Mouse (Mus musculus): Measurements from ENCODE around the gene Vmn2r83. TPM values are rescaled to one million over a fixed set of nuclear protein-coding genes. Genes with fewer than 3 reads are reported as not detected.

The Vmn2r83 gene
- polyA plus RNA-seq, 1 experiment = not detected

DNA sequence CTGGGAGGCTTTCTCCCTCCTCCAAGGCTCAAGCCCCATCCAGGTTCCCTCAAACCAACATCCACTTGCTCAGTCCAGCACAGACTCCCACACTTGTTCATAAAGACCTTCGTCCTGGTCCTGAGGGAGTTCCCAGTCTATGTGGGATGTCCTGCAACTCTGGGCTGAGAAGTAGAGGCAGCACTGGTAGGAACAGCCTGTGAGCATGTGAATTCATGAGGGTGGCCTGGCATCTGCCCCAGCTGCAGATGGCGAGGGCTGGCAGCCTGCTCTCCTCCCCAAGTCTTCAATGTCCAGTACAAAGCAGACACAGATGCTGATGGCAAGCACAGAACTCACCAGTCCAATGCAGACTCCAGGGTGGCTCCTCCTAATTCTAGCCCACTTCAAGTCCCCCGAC lies 69.8 kb downstream of the Vmn2r83 start:
- no peak for TF ChIP-seq POLR2A (IDR thresholded peaks at IDR 0.05; ENCODE audit: borderline replicate concordance, insufficient read depth, low read length)
- no peak for TF ChIP-seq CTCF (IDR thresholded peaks at IDR 0.05; ENCODE audit: borderline replicate concordance, insufficient read depth, low read depth, low read length)
- WGBS = 52% methylated on average over 3 of the region's 3 CpGs
- Histone ChIP-seq H3K4me1 (ENCODE audit: control insufficient read depth, insufficient read depth, low read length) (peaks cover 8% of the 10 kb centered on the region), H3K27ac (ENCODE audit: insufficient read depth, low read length) (no peak overlapping the region), H3K27me3 (ENCODE audit: control insufficient read depth, insufficient read depth, low read length) (no peaks in the 10 kb centered on the region), H3K4me3 (replicated peaks; ENCODE audit: insufficient read depth, low read depth, low read length) (no peak overlapping the region)
- no peak for DNase-seq

DNA sequence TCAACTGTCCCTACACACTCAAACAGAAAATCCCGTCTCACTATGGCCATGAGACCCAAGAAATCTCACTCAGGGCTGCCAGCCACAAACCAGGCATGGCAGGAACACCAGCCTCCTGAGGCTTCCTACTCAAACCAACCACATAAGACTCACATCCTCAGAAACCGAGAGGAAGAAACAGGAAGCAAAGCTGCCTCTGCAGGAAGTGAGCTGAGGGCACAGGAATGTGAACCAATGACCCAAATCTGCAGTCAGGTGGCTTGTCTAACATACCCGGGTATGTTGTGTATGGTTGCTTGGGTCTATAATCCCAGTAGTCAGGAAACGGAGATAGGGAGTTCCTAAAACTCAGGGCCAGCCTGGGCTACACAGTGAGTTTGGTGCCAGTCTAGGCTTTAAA lies 70.3 kb downstream of the Vmn2r83 start:
- H3K4me1 ChIP-seq (ENCODE audit: control insufficient read depth, insufficient read depth, low read length) = peaks cover 8% of the 10 kb centered on the region
- TF ChIP-seq CTCF (IDR thresholded peaks at IDR 0.05; ENCODE audit: borderline replicate concordance, insufficient read depth, low read depth, low read length) (no peak), POLR2A (IDR thresholded peaks at IDR 0.05; ENCODE audit: borderline replicate concordance, insufficient read depth, low read length) (no peak)
- no peak for DNase-seq
- no peak overlapping the region for H3K4me3 ChIP-seq (replicated peaks; ENCODE audit: insufficient read depth, low read depth, low read length)
- H3K27me3 ChIP-seq (ENCODE audit: control insufficient read depth, insufficient read depth, low read length) = no peaks in the 10 kb centered on the region
- WGBS = 57% methylated on average over 4 of the region's 4 CpGs
- H3K27ac ChIP-seq (ENCODE audit: insufficient read depth, low read length) = no peak overlapping the region

DNA sequence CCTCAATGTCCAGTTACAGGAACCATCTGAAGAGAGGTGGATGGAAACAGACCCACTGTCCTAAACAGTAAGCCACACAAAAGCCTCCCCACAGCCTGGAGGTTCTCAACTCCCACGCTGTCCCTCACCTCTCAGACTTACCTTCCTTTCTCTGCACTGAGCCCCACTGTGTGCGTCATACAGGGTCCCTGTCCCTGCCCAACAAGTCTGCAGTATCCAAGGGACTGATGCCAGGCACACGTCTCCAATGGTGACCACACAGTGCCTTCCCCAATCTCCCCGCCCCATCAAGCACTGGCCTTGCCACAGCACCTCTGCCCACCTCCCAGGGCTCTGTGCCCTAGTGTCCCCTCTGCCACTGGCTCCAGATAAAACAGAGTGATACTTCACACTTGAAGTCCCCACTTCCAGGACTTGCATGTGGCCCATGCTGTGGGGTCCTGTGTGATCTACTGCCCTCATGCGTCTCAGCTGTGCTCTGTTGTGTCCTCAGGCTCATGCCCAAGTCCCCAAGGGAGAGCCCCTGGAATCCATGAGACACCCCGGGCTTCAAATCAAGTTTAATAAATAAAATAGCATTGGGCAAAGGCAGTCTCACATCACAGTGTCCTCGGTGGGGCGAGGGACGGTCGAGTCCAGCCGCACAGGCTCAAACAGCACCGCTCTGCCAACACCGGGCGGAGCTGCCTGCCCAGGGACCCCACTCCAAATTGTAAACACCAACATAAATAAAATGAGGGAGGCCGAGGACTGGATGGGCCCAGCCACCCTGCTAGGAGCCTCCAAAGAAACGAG lies 71.4 kb downstream of the Vmn2r83 start:
- DNase-seq = no peak
- no peaks in the 10 kb centered on the region for H3K27me3 ChIP-seq (ENCODE audit: control insufficient read depth, insufficient read depth, low read length)
- no peak overlapping the region for H3K27ac ChIP-seq (ENCODE audit: insufficient read depth, low read length)
- peaks cover 8% of the 10 kb centered on the region for H3K4me1 ChIP-seq (ENCODE audit: control insufficient read depth, insufficient read depth, low read length)
- no peak for TF ChIP-seq POLR2A (IDR thresholded peaks at IDR 0.05; ENCODE audit: borderline replicate concordance, insufficient read depth, low read length)
- no peak for TF ChIP-seq CTCF (IDR thresholded peaks at IDR 0.05; ENCODE audit: borderline replicate concordance, insufficient read depth, low read depth, low read length)
- WGBS = 73% methylated on average over 16 of the region's 16 CpGs
- H3K4me3 ChIP-seq (replicated peaks; ENCODE audit: insufficient read depth, low read depth, low read length) = no peak overlapping the region

DNA sequence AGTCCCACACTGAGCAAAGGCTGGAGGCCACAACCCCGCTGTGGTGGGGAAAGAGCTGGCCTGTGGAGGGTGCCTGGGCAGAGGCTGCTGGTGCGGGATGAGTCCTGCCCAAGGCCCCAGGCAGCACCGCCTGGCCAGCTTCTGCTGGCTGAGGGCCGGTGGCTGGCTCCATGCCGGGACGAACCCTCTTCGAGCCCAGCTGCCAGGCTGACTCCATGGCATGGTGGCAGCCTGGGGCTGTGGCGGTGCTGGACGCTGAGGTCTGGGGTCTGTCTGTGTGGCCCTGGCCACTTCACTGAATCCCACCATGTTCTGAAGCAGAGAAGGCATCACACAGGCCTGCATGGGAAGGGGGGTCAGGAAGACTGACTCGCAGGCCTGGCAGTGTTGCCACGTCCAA lies 72.2 kb downstream of the Vmn2r83 start:
- H3K4me1 ChIP-seq (ENCODE audit: control insufficient read depth, insufficient read depth, low read length) = peaks cover 8% of the 10 kb centered on the region
- TF ChIP-seq POLR2A (IDR thresholded peaks at IDR 0.05; ENCODE audit: borderline replicate concordance, insufficient read depth, low read length) = no peak
- TF ChIP-seq CTCF (IDR thresholded peaks at IDR 0.05; ENCODE audit: borderline replicate concordance, insufficient read depth, low read depth, low read length) = no peak
- peak in 1 of 2 experiments; percentile 44 for DNase-seq
- H3K27me3 ChIP-seq (ENCODE audit: control insufficient read depth, insufficient read depth, low read length) = no peaks in the 10 kb centered on the region
- H3K4me3 ChIP-seq (replicated peaks; ENCODE audit: insufficient read depth, low read depth, low read length) = no peak overlapping the region
- no peak overlapping the region for H3K27ac ChIP-seq (ENCODE audit: insufficient read depth, low read length)
- WGBS = 24% methylated on average over 11 of the region's 11 CpGs

DNA sequence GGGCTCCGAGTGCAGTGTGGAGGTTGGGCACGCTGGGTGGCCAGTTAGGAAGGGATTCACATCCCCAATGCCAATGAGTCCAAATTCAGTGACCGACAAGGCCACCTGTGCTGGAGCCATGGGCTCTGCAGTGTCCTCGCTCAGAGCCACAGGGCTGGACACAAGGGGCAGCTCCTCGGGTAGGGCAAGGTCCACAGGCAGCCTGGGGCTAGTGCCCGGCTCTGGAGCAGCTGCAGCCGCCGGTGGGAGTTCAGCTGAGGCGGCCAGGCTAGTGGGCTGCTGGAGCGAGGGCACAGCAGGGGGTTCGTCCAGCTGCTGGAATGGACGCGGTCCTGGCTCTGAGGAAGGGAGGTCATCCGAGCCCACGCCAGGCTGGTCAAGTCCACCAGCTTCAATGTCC lies 73.0 kb downstream of the Vmn2r83 start:
- H3K27me3 ChIP-seq (ENCODE audit: control insufficient read depth, insufficient read depth, low read length) = no peaks in the 10 kb centered on the region

DNA sequence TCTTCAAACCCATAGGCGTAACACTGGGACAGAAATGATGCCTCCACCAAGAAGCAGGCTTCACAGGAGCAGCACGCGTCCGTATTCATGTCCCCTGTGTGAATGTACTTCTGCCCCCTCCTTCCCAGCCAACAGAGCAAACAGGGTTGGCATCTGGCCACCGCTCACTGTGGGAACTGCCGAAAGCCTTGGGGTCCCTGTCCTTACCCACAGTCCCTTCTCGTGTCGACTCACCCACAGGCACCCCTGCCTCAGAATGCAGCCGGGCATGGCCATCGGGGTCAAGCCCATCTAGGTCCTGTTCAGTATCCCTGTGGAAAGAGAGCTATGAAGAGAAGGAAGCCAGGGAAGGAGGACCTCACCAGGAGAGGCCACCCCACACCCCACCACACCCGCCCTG lies 73.6 kb downstream of the Vmn2r83 start:
- no peak for DNase-seq
- H3K4me1 ChIP-seq (ENCODE audit: control insufficient read depth, insufficient read depth, low read length) = peaks cover 8% of the 10 kb centered on the region
- TF ChIP-seq CTCF (IDR thresholded peaks at IDR 0.05; ENCODE audit: borderline replicate concordance, insufficient read depth, low read depth, low read length) (no peak), POLR2A (IDR thresholded peaks at IDR 0.05; ENCODE audit: borderline replicate concordance, insufficient read depth, low read length) (no peak)
- H3K27ac ChIP-seq (ENCODE audit: insufficient read depth, low read length) = no peak overlapping the region
- H3K27me3 ChIP-seq (ENCODE audit: control insufficient read depth, insufficient read depth, low read length) = no peaks in the 10 kb centered on the region
- H3K4me3 ChIP-seq (replicated peaks; ENCODE audit: insufficient read depth, low read depth, low read length) = no peak overlapping the region
- 67% methylated on average over 11 of the region's 11 CpGs for WGBS

More for the DNA sequence above, 73.0 kb downstream of the Vmn2r83 start:
- Histone ChIP-seq H3K27ac (ENCODE audit: insufficient read depth, low read length) (no peak overlapping the region), H3K4me1 (ENCODE audit: control insufficient read depth, insufficient read depth, low read length) (peaks cover 8% of the 10 kb centered on the region), H3K4me3 (replicated peaks; ENCODE audit: insufficient read depth, low read depth, low read length) (no peak overlapping the region)
- TF ChIP-seq CTCF (IDR thresholded peaks at IDR 0.05; ENCODE audit: borderline replicate concordance, insufficient read depth, low read depth, low read length) = no peak
- TF ChIP-seq POLR2A (IDR thresholded peaks at IDR 0.05; ENCODE audit: borderline replicate concordance, insufficient read depth, low read length) = no peak
- DNase-seq = no peak
- WGBS = 41% methylated on average over 15 of the region's 15 CpGs

Other genes starting within 250 kb of the Vmn2r83 start
- not detected in 2 replicates for gene Vmn2r81, start 221.0 kb upstream of the Vmn2r83 start, polyA plus RNA-seq (2012; rRNA removed)
- gene Vmn2r82, start 112.2 kb upstream of the Vmn2r83 start, polyA plus RNA-seq (2012; rRNA removed) = not detected in 2 replicates
- gene Plpp2, start 65.1 kb downstream of the Vmn2r83 start, polyA plus RNA-seq (2012; rRNA removed) = 9.2 and 10.4 TPM in 2 replicates
- 70.3 and 71.8 TPM in 2 replicates for gene Mier2, start 86.5 kb downstream of the Vmn2r83 start, polyA plus RNA-seq (2012; rRNA removed)
- not detected in 2 replicates for gene Theg, start 118.6 kb downstream of the Vmn2r83 start, polyA plus RNA-seq (2012; rRNA removed)
- 3.1 and 3.2 TPM in 2 replicates for gene C2cd4c, start 145.3 kb downstream of the Vmn2r83 start, polyA plus RNA-seq (2012; rRNA removed)
- 30.2 and 31.2 TPM in 2 replicates for gene Shc2, start 169.2 kb downstream of the Vmn2r83 start, polyA plus RNA-seq (2012; rRNA removed)
- not detected in 2 replicates for gene Odf3l2, start 177.0 kb downstream of the Vmn2r83 start, polyA plus RNA-seq (2012; rRNA removed)
- gene Madcam1, start 195.8 kb downstream of the Vmn2r83 start, polyA plus RNA-seq (2012; rRNA removed) = not detected in 2 replicates
- 93.3 and 95.4 TPM in 2 replicates for gene Tpgs1, start 200.6 kb downstream of the Vmn2r83 start, polyA plus RNA-seq (2012; rRNA removed)
- gene Cdc34, start 213.5 kb downstream of the Vmn2r83 start, polyA plus RNA-seq (2012; rRNA removed) = 93.9 and 106 TPM in 2 replicates
- 2.3 and 2.8 TPM in 2 replicates for gene Gzmm, start 220.3 kb downstream of the Vmn2r83 start, polyA plus RNA-seq (2012; rRNA removed)
- 1,261 and 1,264 TPM in 2 replicates for gene Bsg, start 235.8 kb downstream of the Vmn2r83 start, polyA plus RNA-seq (2012; rRNA removed)
- 227 and 270 TPM in 2 replicates for gene Hcn2, start 247.9 kb downstream of the Vmn2r83 start, polyA plus RNA-seq (2012; rRNA removed)